Mouse (Mus musculus): ENCODE measurements around the gene Ehd1. TPM values are rescaled to one million over a fixed set of nuclear protein-coding genes. Genes with fewer than 3 reads are reported as not detected.

Gene Ehd1
- polyA plus RNA-seq, 2 experiments: 68.7 to 160 TPM

- no peak for TF ChIP-seq POLR2A (IDR thresholded peaks at IDR 0.05; ENCODE audit: borderline replicate concordance, extremely low read depth, insufficient read depth, insufficient read length)
- H3K9me3 ChIP-seq (ENCODE audit: control insufficient read depth, low read length): no peaks in the 10 kb centered on the region
- H3K27me3 ChIP-seq (ENCODE audit: control insufficient read depth, insufficient read depth, low read length): no peaks in the 10 kb centered on the region
- no peak for DNase-seq (ENCODE audit: low spot score)
- H3K36me3 ChIP-seq (ENCODE audit: control insufficient read depth, insufficient read depth, low read length): peaks cover 54% of the 10 kb centered on the region
- no peaks in the 10 kb centered on the region for H3K4me1 ChIP-seq (ENCODE audit: control insufficient read depth, insufficient read depth, low read length)
- peak overlapping the region; percentile 25; the same call in 1 of the 2 replicates for H3K9ac ChIP-seq (ENCODE audit: low read depth, low read length, severe bottlenecking)
- ATAC-seq (ENCODE audit: low FRiP score, low read depth): no peak
- H3K4me3 ChIP-seq (replicated peaks; ENCODE audit: low read length): no peak overlapping the region
- no peak overlapping the region; the same call in 1 of the 2 replicates for H3K27ac ChIP-seq (replicated peaks; ENCODE audit: low read depth, low read length)
- 18% methylated on average over 9 of the region's 9 CpGs for WGBS
- no peak overlapping the region for H3K4me2 ChIP-seq (replicated peaks; ENCODE audit: low read depth, low read length, severe bottlenecking)
Observed at GRCm38 (mm10) chr19:6348717-6349116, 72.2 kb downstream of the Ehd1 start.

- H3K4me2 ChIP-seq (replicated peaks; ENCODE audit: low read depth, low read length, severe bottlenecking): no peak overlapping the region
- peak overlapping the region; percentile 25; the same call in 1 of the 2 replicates for H3K9ac ChIP-seq (ENCODE audit: low read depth, low read length, severe bottlenecking)
- H3K4me1 ChIP-seq (ENCODE audit: control insufficient read depth, insufficient read depth, low read length): no peaks in the 10 kb centered on the region
- no peak overlapping the region for H3K4me3 ChIP-seq (replicated peaks; ENCODE audit: low read length)
- no peaks in the 10 kb centered on the region for H3K27me3 ChIP-seq (ENCODE audit: control insufficient read depth, insufficient read depth, low read length)
- TF ChIP-seq POLR2A (IDR thresholded peaks at IDR 0.05; ENCODE audit: borderline replicate concordance, extremely low read depth, insufficient read depth, insufficient read length): no peak
- WGBS: 19% methylated on average over 13 of the region's 14 CpGs
- no peak overlapping the region; the same call in 1 of the 2 replicates for H3K27ac ChIP-seq (replicated peaks; ENCODE audit: low read depth, low read length)
- peaks cover 54% of the 10 kb centered on the region for H3K36me3 ChIP-seq (ENCODE audit: control insufficient read depth, insufficient read depth, low read length)
- no peaks in the 10 kb centered on the region for H3K9me3 ChIP-seq (ENCODE audit: control insufficient read depth, low read length)
- DNase-seq (ENCODE audit: low spot score): no peak
- ATAC-seq (ENCODE audit: low FRiP score, low read depth): no peak
Observed at GRCm38 (mm10) chr19:6349215-6349983, 72.9 kb downstream of the Ehd1 start.

MicroRNAs encoded within 50 kb of the gene (microRNA counts, 519-probe panel; counts per million panel counts)
- microRNA mmu-miR-192: 2,006 counts per million, percentile 25 among the panel's probes with 10 or more counts

Small RNA genes within 50 kb of the gene (microRNA-seq; reads per million reads assigned to microRNA genes)
- 80.3 reads per million, percentile 43 among the genes with 10 or more reads in this experiment for gene Mir192
- 71.9 reads per million, percentile 42 among the genes with 10 or more reads in this experiment for gene Mir194-2
- gene Mir6989: not detected

Other genes starting within 250 kb of the Ehd1 start
- gene Syvn1, start 230.1 kb upstream of the Ehd1 start, polyA plus RNA-seq (2012; rRNA removed): 49.2 and 63.9 TPM in 2 replicates
- 31.5 and 34.6 TPM in 2 replicates for gene Syvn1, start 230.1 kb upstream of the Ehd1 start, polyA plus RNA-seq (2014; fragmentation: Nextera tagmentation; extraction: Ambion mirVana)
- 47.0 and 54.8 TPM in 2 replicates for gene Mrpl49, start 218.9 kb upstream of the Ehd1 start, polyA plus RNA-seq (2012; rRNA removed)
- gene Mrpl49, start 218.9 kb upstream of the Ehd1 start, polyA plus RNA-seq (2014; fragmentation: Nextera tagmentation; extraction: Ambion mirVana): 75.3 and 75.5 TPM in 2 replicates
- 1,573 and 1,838 TPM in 2 replicates for gene Fau, start 218.9 kb upstream of the Ehd1 start, polyA plus RNA-seq (2012; rRNA removed)
- 948 and 968 TPM in 2 replicates for gene Fau, start 218.9 kb upstream of the Ehd1 start, polyA plus RNA-seq (2014; fragmentation: Nextera tagmentation; extraction: Ambion mirVana)
- 32.0 and 41.5 TPM in 2 replicates for gene Znhit2, start 215.5 kb upstream of the Ehd1 start, polyA plus RNA-seq (2012; rRNA removed)
- 36.5 and 37.0 TPM in 2 replicates for gene Znhit2, start 215.5 kb upstream of the Ehd1 start, polyA plus RNA-seq (2014; fragmentation: Nextera tagmentation; extraction: Ambion mirVana)
- 43.8 and 59.6 TPM in 2 replicates for gene Tm7sf2, start 208.4 kb upstream of the Ehd1 start, polyA plus RNA-seq (2012; rRNA removed)
- 15.5 and 18.8 TPM in 2 replicates for gene Tm7sf2, start 208.4 kb upstream of the Ehd1 start, polyA plus RNA-seq (2014; fragmentation: Nextera tagmentation; extraction: Ambion mirVana)
- 81.6 and 95.9 TPM in 2 replicates for gene Vps51, start 199.5 kb upstream of the Ehd1 start, polyA plus RNA-seq (2012; rRNA removed)
- 51.9 and 60.5 TPM in 2 replicates for gene Vps51, start 199.5 kb upstream of the Ehd1 start, polyA plus RNA-seq (2014; fragmentation: Nextera tagmentation; extraction: Ambion mirVana)
- gene Tmem262, start 196.7 kb upstream of the Ehd1 start, polyA plus RNA-seq (2012; rRNA removed): 0.20 TPM in 1 of 2 replicates, not detected in the other
- gene Tmem262, start 196.7 kb upstream of the Ehd1 start, polyA plus RNA-seq (2014; fragmentation: Nextera tagmentation; extraction: Ambion mirVana): not detected in 2 replicates
- 1.1 and 1.3 TPM in 2 replicates for gene Gm28374, start 194.5 kb upstream of the Ehd1 start, polyA plus RNA-seq (2012; rRNA removed)
- gene Gm28374, start 194.5 kb upstream of the Ehd1 start, polyA plus RNA-seq (2014; fragmentation: Nextera tagmentation; extraction: Ambion mirVana): 1.1 and 1.3 TPM in 2 replicates
- 134 and 177 TPM in 2 replicates for gene Zfpl1, start 191.8 kb upstream of the Ehd1 start, polyA plus RNA-seq (2012; rRNA removed)
- 85.4 and 91.0 TPM in 2 replicates for gene Zfpl1, start 191.8 kb upstream of the Ehd1 start, polyA plus RNA-seq (2014; fragmentation: Nextera tagmentation; extraction: Ambion mirVana)
- gene Cdca5, start 191.7 kb upstream of the Ehd1 start, polyA plus RNA-seq (2012; rRNA removed): 22.0 and 23.3 TPM in 2 replicates
- gene Cdca5, start 191.7 kb upstream of the Ehd1 start, polyA plus RNA-seq (2014; fragmentation: Nextera tagmentation; extraction: Ambion mirVana): 27.9 and 31.5 TPM in 2 replicates
- 0.14 and 0.75 TPM in 2 replicates for gene AC131692.1, start 182.3 kb upstream of the Ehd1 start, polyA plus RNA-seq (2012; rRNA removed)
- not detected in 2 replicates for gene AC131692.1, start 182.3 kb upstream of the Ehd1 start, polyA plus RNA-seq (2014; fragmentation: Nextera tagmentation; extraction: Ambion mirVana)
- gene Naaladl1, start 170.9 kb upstream of the Ehd1 start, polyA plus RNA-seq (2012; rRNA removed): 2.5 and 3.0 TPM in 2 replicates
- gene Naaladl1, start 170.9 kb upstream of the Ehd1 start, polyA plus RNA-seq (2014; fragmentation: Nextera tagmentation; extraction: Ambion mirVana): 0.21 and 0.48 TPM in 2 replicates
- gene Sac3d1, start 158.1 kb upstream of the Ehd1 start, polyA plus RNA-seq (2012; rRNA removed): 45.6 and 57.9 TPM in 2 replicates
- gene Sac3d1, start 158.1 kb upstream of the Ehd1 start, polyA plus RNA-seq (2014; fragmentation: Nextera tagmentation; extraction: Ambion mirVana): 53.8 and 55.9 TPM in 2 replicates
- gene Snx15, start 148.4 kb upstream of the Ehd1 start, polyA plus RNA-seq (2012; rRNA removed): 36.4 and 48.9 TPM in 2 replicates
- gene Snx15, start 148.4 kb upstream of the Ehd1 start, polyA plus RNA-seq (2014; fragmentation: Nextera tagmentation; extraction: Ambion mirVana): 30.2 and 33.9 TPM in 2 replicates
- gene Batf2, start 135.7 kb upstream of the Ehd1 start, polyA plus RNA-seq (2012; rRNA removed): 0.10 and 0.22 TPM in 2 replicates
- gene Batf2, start 135.7 kb upstream of the Ehd1 start, polyA plus RNA-seq (2014; fragmentation: Nextera tagmentation; extraction: Ambion mirVana): 0.15 TPM in 1 of 2 replicates, not detected in the other
- gene Arl2, start 135.2 kb upstream of the Ehd1 start, polyA plus RNA-seq (2012; rRNA removed): 91.9 and 127 TPM in 2 replicates
- gene Arl2, start 135.2 kb upstream of the Ehd1 start, polyA plus RNA-seq (2014; fragmentation: Nextera tagmentation; extraction: Ambion mirVana): 76.0 and 77.5 TPM in 2 replicates
- 0.05 and 0.09 TPM in 2 replicates for gene Majin, start 92.3 kb upstream of the Ehd1 start, polyA plus RNA-seq (2012; rRNA removed)
- not detected in 2 replicates for gene Majin, start 92.3 kb upstream of the Ehd1 start, polyA plus RNA-seq (2014; fragmentation: Nextera tagmentation; extraction: Ambion mirVana)
- gene Gpha2, start 50.3 kb upstream of the Ehd1 start, polyA plus RNA-seq (2012; rRNA removed): 1.5 and 2.7 TPM in 2 replicates
- gene Gpha2, start 50.3 kb upstream of the Ehd1 start, polyA plus RNA-seq (2014; fragmentation: Nextera tagmentation; extraction: Ambion mirVana): 1.2 and 2.3 TPM in 2 replicates
- 45.0 and 48.1 TPM in 2 replicates for gene Ppp2r5b, start 40.9 kb upstream of the Ehd1 start, polyA plus RNA-seq (2012; rRNA removed)
- 27.5 and 27.8 TPM in 2 replicates for gene Ppp2r5b, start 40.9 kb upstream of the Ehd1 start, polyA plus RNA-seq (2014; fragmentation: Nextera tagmentation; extraction: Ambion mirVana)
- 18.3 and 25.7 TPM in 2 replicates for gene Atg2a, start 35.1 kb upstream of the Ehd1 start, polyA plus RNA-seq (2012; rRNA removed)
- gene Atg2a, start 35.1 kb upstream of the Ehd1 start, polyA plus RNA-seq (2014; fragmentation: Nextera tagmentation; extraction: Ambion mirVana): 10.6 and 14.6 TPM in 2 replicates
- gene Cdc42bpg, start 29.7 kb downstream of the Ehd1 start, polyA plus RNA-seq (2012; rRNA removed): 15.2 and 17.0 TPM in 2 replicates
- 1.4 and 2.0 TPM in 2 replicates for gene Cdc42bpg, start 29.7 kb downstream of the Ehd1 start, polyA plus RNA-seq (2014; fragmentation: Nextera tagmentation; extraction: Ambion mirVana)
- gene Men1, start 58.3 kb downstream of the Ehd1 start, polyA plus RNA-seq (2012; rRNA removed): 102 and 117 TPM in 2 replicates
- gene Men1, start 58.3 kb downstream of the Ehd1 start, polyA plus RNA-seq (2014; fragmentation: Nextera tagmentation; extraction: Ambion mirVana): 60.4 and 65.6 TPM in 2 replicates
- 90.4 and 122 TPM in 2 replicates for gene Map4k2, start 64.4 kb downstream of the Ehd1 start, polyA plus RNA-seq (2012; rRNA removed)
- gene Map4k2, start 64.4 kb downstream of the Ehd1 start, polyA plus RNA-seq (2014; fragmentation: Nextera tagmentation; extraction: Ambion mirVana): 8.8 and 10.5 TPM in 2 replicates
- 252 and 276 TPM in 2 replicates for gene Sf1, start 87.0 kb downstream of the Ehd1 start, polyA plus RNA-seq (2012; rRNA removed)
- gene Sf1, start 87.0 kb downstream of the Ehd1 start, polyA plus RNA-seq (2014; fragmentation: Nextera tagmentation; extraction: Ambion mirVana): 149 and 159 TPM in 2 replicates
- gene Pygm, start 107.7 kb downstream of the Ehd1 start, polyA plus RNA-seq (2012; rRNA removed): 20.5 and 23.9 TPM in 2 replicates
- 17.3 and 22.8 TPM in 2 replicates for gene Pygm, start 107.7 kb downstream of the Ehd1 start, polyA plus RNA-seq (2014; fragmentation: Nextera tagmentation; extraction: Ambion mirVana)
- 27.6 and 38.0 TPM in 2 replicates for gene Rasgrp2, start 122.6 kb downstream of the Ehd1 start, polyA plus RNA-seq (2012; rRNA removed)
- 23.4 and 27.5 TPM in 2 replicates for gene Rasgrp2, start 122.6 kb downstream of the Ehd1 start, polyA plus RNA-seq (2014; fragmentation: Nextera tagmentation; extraction: Ambion mirVana)
- gene Nrxn2, start 142.0 kb downstream of the Ehd1 start, polyA plus RNA-seq (2012; rRNA removed): 3.6 and 6.1 TPM in 2 replicates
- 1.3 and 2.6 TPM in 2 replicates for gene Nrxn2, start 142.0 kb downstream of the Ehd1 start, polyA plus RNA-seq (2014; fragmentation: Nextera tagmentation; extraction: Ambion mirVana)